Mouse (Mus musculus) bone marrow macrophage, adult 2 months (primary cell): ENCODE measurements at regions not wholly inside any gene's neighbourhood (a gene's known extent, or its start where the extent isn't known, plus 50 kb on each side); places are given as distances from the start of the nearest gene placed in this dataset.

Experiments used
- CTCF ChIP-seq: IDR thresholded peaks from 2 replicates; pipeline ENCODE4 v1.5.1; 2012; ENCODE audit warnings: low read depth, mild to moderate bottlenecking, low read length, moderate library complexity
- POLR2A ChIP-seq: IDR thresholded peaks from 2 replicates; pipeline ENCODE4 v1.6.1; 2012; ENCODE audit warnings: mild to moderate bottlenecking, low read depth, low read length, borderline replicate concordance

DNA sequence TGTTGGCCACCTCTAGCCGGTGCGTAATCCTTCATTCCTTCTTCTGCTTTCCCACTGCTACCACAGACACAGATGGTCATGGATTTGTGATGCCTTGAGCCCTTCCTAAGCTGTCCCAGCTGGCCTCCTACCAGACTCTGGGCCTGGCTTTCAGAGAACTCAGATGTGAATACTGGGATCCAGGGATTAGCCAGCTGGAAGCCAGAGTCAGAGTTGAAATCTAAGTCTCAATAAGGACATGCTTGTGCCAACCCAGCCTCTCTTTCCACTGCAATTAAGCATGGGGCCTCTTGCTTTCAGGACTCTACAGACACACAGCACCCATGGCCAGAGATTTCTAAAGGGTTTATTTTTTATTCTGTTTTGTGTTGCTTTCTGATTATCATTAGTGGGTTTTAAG is 143.1 kb upstream of the Kcnd3 start:
- TF ChIP-seq POLR2A, result no peak
- no peak for TF ChIP-seq CTCF
